Mouse (Mus musculus) olfactory bulb, adult 2 months (tissue): Measurements from ENCODE around the gene Col9a2. TPM values are rescaled to one million over a fixed set of nuclear protein-coding genes. Genes with fewer than 3 reads are reported as not detected.

Experiments
- H3K27ac ChIP-seq: fragments of 200-500 bp; 2 replicates; pipeline ENCODE4 v1.5.1; 2012; ENCODE audit warnings: low read depth, low read length; ENCODE audit not compliant: insufficient read depth
- H3K4me1 ChIP-seq: fragments of 200-500 bp; 2 replicates; pipeline ENCODE4 v1.6.1; 2012; ENCODE audit warnings: low read length; ENCODE audit not compliant: control insufficient read depth, insufficient read depth
- H3K4me3 ChIP-seq: fragments of 200-500 bp; 2 replicates; pipeline ENCODE4 v1.5.1; 2012; ENCODE audit warnings: mild to moderate bottlenecking, low read depth, low read length, moderate library complexity; ENCODE audit not compliant: insufficient read depth
- CTCF ChIP-seq: fragments of 200-500 bp; IDR thresholded peaks from 2 replicates; pipeline ENCODE4 v1.5.1; 2012; ENCODE audit warnings: low read depth, mild to moderate bottlenecking, low read length, moderate library complexity; ENCODE audit not compliant: insufficient read depth
- POLR2A ChIP-seq: fragments of 200-500 bp; IDR thresholded peaks from 2 replicates; pipeline ENCODE4 v1.6.1; 2012; ENCODE audit warnings: mild to moderate bottlenecking, low read depth, low read length, moderate library complexity; ENCODE audit not compliant: insufficient read depth
- WGBS: fragments of 180-500 bp; shearing (Covaris S2); methylation state at CpG from one replicate; pipeline ENCODE4 v1.1.7; 2018; 5-methylcytosine and 5-hydroxymethylcytosine counted together
- polyA plus RNA-seq: library from polyadenylated mRNA; stranded (reverse); fragments of >200 nt; gene quantifications from 2 replicates; pipeline ENCODE4 v1.2.4, GENCODE M21; 2012; ENCODE audit warnings: low replicate concordance; ENCODE audit not compliant: missing spikeins, insufficient read depth, insufficient read length

Gene Col9a2
- polyA plus RNA-seq, 1 experiment = not detected

- H3K4me3 ChIP-seq = no peak overlapping the region
- H3K27ac ChIP-seq = no peak overlapping the region
- no peak for TF ChIP-seq CTCF
- TF ChIP-seq POLR2A = no peak
- no peaks in the 10 kb centered on the region for H3K4me1 ChIP-seq
- WGBS = 88% methylated on average over 4 of the region's 4 CpGs
Measured at GRCm38 (mm10) chr4:121103304-121103703, 64.1 kb downstream of the Col9a2 start.

Other genes starting within 250 kb of the Col9a2 start
- gene Nfyc, start 207.8 kb upstream of the Col9a2 start, polyA plus RNA-seq = not detected in 2 replicates
- not detected in 2 replicates for gene Rims3, start 184.6 kb upstream of the Col9a2 start, polyA plus RNA-seq
- gene Exo5, start 114.4 kb upstream of the Col9a2 start, polyA plus RNA-seq = not detected in 2 replicates
- not detected in 2 replicates for gene Zfp69, start 87.7 kb upstream of the Col9a2 start, polyA plus RNA-seq
- not detected in 2 replicates for gene Smap2, start 22.1 kb upstream of the Col9a2 start, polyA plus RNA-seq
- gene Zmpste24, start 58.9 kb downstream of the Col9a2 start, polyA plus RNA-seq = not detected in 2 replicates
- not detected in 2 replicates for gene Tmco2, start 69.8 kb downstream of the Col9a2 start, polyA plus RNA-seq
- gene Rlf, start 175.7 kb downstream of the Col9a2 start, polyA plus RNA-seq = not detected in 2 replicates